Mouse (Mus musculus) layer of hippocampus, postnatal 36 days (tissue): ENCODE measurements at regions not wholly inside any gene's neighbourhood (a gene's known extent, or its start where the extent isn't known, plus 50 kb on each side); places are given as distances from the start of the nearest gene placed in this dataset.

Experiments used
- DNase-seq, 2 experiments: peaks; one replicate each; pipeline ENCODE4 v3.0.0; 2022

- DNase-seq, result no peak
Observed at GRCm38 (mm10) chr3:148429012-148429865, 561.1 kb downstream of the Adgrl2 start.

GRCm38 (mm10) chr3:148424089-148424488, 566.3 kb downstream of the Adgrl2 start:
- no peak for DNase-seq

DNA sequence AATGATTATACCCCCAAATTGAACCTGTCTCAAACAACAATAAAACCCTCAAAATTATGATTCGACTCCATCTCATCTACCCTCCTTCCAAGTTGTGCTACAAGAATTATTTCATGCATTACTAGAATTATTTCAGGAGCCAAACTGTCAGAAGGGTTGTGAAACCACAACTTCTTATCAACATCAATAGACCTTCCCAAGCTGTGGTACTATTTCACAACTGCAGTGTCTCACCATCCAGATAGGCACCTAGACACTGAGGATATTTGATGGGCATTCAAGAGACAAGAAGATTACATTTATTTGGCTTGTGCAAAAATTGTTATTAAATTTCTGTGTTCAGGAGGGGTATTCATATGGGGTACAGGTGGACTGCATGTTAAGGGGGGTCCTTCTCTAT, 567.0 kb downstream of the Adgrl2 start:
- no peak for DNase-seq

DNA sequence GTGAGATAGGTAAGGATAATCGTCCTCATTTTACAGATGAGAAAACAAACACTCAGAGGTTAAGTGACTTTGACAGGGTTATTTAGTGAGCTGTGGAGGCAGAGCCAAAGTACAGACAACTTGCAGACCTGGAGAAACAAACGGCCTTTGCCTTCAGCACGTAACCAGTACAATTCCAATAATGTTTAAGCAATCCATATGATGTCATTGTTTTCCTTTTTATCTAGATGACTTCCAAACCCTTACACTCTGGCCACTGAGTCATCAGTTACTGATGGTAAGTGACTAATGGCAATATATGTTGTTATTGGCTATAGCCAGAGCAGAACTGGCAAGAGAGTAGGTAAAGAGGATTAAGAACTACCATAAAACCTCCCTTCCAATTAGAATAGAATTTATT, 567.6 kb downstream of the Adgrl2 start:
- DNase-seq, result no peak

DNA sequence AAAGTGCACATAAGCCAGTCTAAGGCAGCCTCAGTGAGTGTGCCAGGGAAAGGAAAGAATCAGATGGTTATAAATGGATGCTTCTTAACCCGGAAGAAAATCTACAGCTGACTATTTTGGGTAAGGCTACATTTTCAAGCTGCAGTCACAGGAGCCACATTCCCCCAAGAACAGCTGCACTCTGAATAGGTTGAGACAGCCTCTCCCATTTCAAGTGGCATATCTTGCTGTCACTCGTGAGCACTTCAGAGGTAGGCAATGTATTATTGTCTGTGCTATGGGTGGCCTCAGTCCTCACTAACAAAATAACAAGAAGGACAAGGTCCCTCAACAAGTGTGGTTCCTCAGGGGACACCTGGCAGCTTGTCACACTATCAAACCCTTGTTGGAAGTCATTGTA, 568.1 kb downstream of the Adgrl2 start:
- DNase-seq, result no peak

- DNase-seq, result no peak
Observed at GRCm38 (mm10) chr3:148420303-148420702, 570.1 kb downstream of the Adgrl2 start.

- DNase-seq, result no peak
Observed at GRCm38 (mm10) chr3:148419462-148420074, 570.8 kb downstream of the Adgrl2 start.

GRCm38 (mm10) chr3:148418067-148418466, 572.3 kb downstream of the Adgrl2 start:
- DNase-seq, result no peak

- DNase-seq, result no peak
Observed at GRCm38 (mm10) chr3:148415443-148415842, 574.9 kb downstream of the Adgrl2 start.

- DNase-seq, result no peak
Observed at GRCm38 (mm10) chr3:148413027-148413426, 577.3 kb downstream of the Adgrl2 start.

- no peak for DNase-seq
Observed at GRCm38 (mm10) chr3:148412191-148412590, 578.2 kb downstream of the Adgrl2 start.

DNA sequence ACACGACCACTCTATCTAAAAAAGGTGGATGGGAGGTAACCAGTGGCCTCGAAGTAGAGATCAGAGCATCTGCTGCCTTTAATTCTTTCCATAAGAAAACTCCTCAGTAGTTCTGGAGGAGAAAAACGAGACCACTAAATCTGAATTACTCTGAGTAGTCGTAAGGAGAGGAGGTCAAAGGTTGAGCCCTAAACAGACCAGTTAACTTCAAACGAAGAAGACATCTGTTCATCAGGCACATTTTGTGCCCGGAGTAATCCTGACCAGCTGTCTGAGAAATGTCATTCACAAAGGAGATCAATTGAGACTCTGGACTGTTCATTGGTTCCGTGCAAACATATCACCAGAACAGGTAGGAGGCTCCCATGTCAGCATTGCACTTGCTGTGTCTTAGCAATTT, 592.0 kb downstream of the Adgrl2 start:
- DNase-seq, result no peak

- DNase-seq, result no peak
Observed at GRCm38 (mm10) chr3:148387550-148387949, 602.8 kb downstream of the Adgrl2 start.

DNA sequence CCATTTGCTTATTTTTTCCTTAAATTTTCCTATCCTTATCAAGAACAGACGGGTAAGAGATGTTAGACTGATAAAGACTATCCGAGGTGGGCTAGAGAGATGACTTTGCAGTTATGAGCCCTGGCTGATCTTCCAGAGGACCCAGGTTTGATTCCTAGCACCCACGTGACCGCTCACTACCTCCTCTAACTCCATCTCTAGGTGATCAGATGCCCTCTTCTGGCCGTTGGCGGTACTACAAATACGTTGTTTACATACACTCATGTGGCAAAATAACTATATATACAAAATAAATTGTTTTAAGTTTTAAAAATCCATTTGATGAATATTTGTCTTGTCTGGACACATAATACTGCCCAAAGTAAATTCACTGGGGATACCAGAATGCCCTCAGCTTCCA, 604.6 kb downstream of the Adgrl2 start:
- DNase-seq, result no peak

- DNase-seq, result no peak
Observed at GRCm38 (mm10) chr3:148381057-148381456, 609.3 kb downstream of the Adgrl2 start.

DNA sequence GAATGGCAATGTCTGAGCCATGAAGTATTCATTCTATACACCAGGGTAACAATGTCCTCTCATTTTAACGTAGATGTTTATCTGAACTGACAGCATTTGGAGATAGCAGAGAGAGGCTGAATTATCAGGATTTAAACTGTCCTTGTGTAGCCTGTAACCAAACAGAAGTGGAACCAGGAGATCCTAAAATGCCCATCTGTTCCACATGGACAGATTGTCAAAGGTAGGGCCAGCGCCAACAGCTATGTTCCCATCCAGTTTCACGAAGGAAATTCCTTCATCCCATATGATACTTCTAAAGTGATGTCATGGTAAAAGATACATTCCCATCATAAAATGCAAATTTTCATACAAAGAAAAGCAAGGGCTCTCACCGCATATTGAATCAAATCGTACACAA, 627.0 kb downstream of the Adgrl2 start:
- no peak for DNase-seq

GRCm38 (mm10) chr3:148362453-148362864, 627.9 kb downstream of the Adgrl2 start:
- no peak for DNase-seq

- DNase-seq, result peak in 1 of 2 experiments; percentile 9
Observed at GRCm38 (mm10) chr3:148343633-148344361, 646.6 kb downstream of the Adgrl2 start.

GRCm38 (mm10) chr3:148343256-148343632, 647.1 kb downstream of the Adgrl2 start:
- DNase-seq, result no peak

- DNase-seq, result no peak
Observed at GRCm38 (mm10) chr3:148339258-148339657, 651.1 kb downstream of the Adgrl2 start.

GRCm38 (mm10) chr3:148336640-148337039, 653.7 kb downstream of the Adgrl2 start:
- DNase-seq, result no peak

- no peak for DNase-seq
Observed at GRCm38 (mm10) chr3:148336091-148336511, 654.3 kb downstream of the Adgrl2 start.

GRCm38 (mm10) chr3:148335654-148336053, 654.7 kb downstream of the Adgrl2 start:
- no peak for DNase-seq
